Mouse (Mus musculus) left cerebral cortex, adult 8-10 months (tissue): ENCODE measurements around the gene Osbpl3. TPM values are rescaled to one million over a fixed set of nuclear protein-coding genes. Genes with fewer than 3 reads are reported as not detected.

Experiments used
- total RNA-seq, 4 experiments: library from RNA; stranded (reverse); gene quantifications; 2 replicates each; pipeline ENCODE4 v1.2.4; 2022

The Osbpl3 gene
- total RNA-seq, 4 experiments from 2014 or later = 31.7 to 34.6 (median 33.9) TPM

Other genes with a start within 250 kb of the Osbpl3 start
- 10 to 100 TPM; 14.1 to 14.8 (median 14.3) TPM for gene Gsdme, start 192.3 kb downstream of the Osbpl3 start, total RNA-seq
- gene Cycs, start 110.3 kb upstream of the Osbpl3 start, total RNA-seq = 10 to 100 TPM; 38.1 to 47.2 (median 40.6) TPM
- gene 4921507P07Rik, start 140.4 kb upstream of the Osbpl3 start, total RNA-seq = under 1 TPM; 0.30 to 0.79 (median 0.64) TPM
- not detected for gene Npvf, start 198.2 kb upstream of the Osbpl3 start, total RNA-seq